Mouse (Mus musculus) right cerebral cortex, postnatal 25 days (tissue): Measurements from ENCODE around the gene Gm9732.
"Not testable (repeated sequence)": the region's sequence is repeated elsewhere in the genome, so short reads cannot be mapped to it uniquely, and the experiment has no call there.

Experiments used
- DNase-seq: peaks from one replicate; pipeline ENCODE4 v3.0.0; 2022

Gene Gm9732

GRCm38 (mm10) chr14:43274986-43275511 is at the start of gene Gm9732:
TSS of gene Gm9732 (plus strand) at chr14:43275036.
- DNase-seq, result peak; percentile 34

GRCm38 (mm10) chr14:43235204-43235603 is 39.6 kb upstream of the Gm9732 start, which contains the start of gene Gm8122:
TSS of gene Gm8122 (minus strand) at chr14:43235304.
- DNase-seq, result not testable (repeated sequence)

GRCm38 (mm10) chr14:43237769-43238168 is 37.1 kb upstream of the Gm9732 start:
- not testable (repeated sequence) for DNase-seq

- not testable (repeated sequence) for DNase-seq
Measured at GRCm38 (mm10) chr14:43249611-43250170, 25.1 kb upstream of the Gm9732 start.

GRCm38 (mm10) chr14:43250549-43251253 is 24.1 kb upstream of the Gm9732 start:
- not testable (repeated sequence) for DNase-seq

- not testable (repeated sequence) for DNase-seq
Measured at GRCm38 (mm10) chr14:43256511-43256910, 18.3 kb upstream of the Gm9732 start.

GRCm38 (mm10) chr14:43258349-43258748 is 16.5 kb upstream of the Gm9732 start, which contains the start of gene Gm8126:
TSS of gene Gm8126 (plus strand) at chr14:43258649.
- DNase-seq, result not testable (repeated sequence)

GRCm38 (mm10) chr14:43263421-43263820 is 11.4 kb upstream of the Gm9732 start:
- not testable (repeated sequence) for DNase-seq

GRCm38 (mm10) chr14:43268521-43269084 is 6.2 kb upstream of the Gm9732 start:
- DNase-seq, result peak; percentile 57

- not testable (repeated sequence) for DNase-seq
Measured at GRCm38 (mm10) chr14:43269211-43269610, 5.6 kb upstream of the Gm9732 start.

- DNase-seq, result not testable (repeated sequence)
Measured at GRCm38 (mm10) chr14:43273161-43273560, 1.7 kb upstream of the Gm9732 start.

- not testable (repeated sequence) for DNase-seq
Measured at GRCm38 (mm10) chr14:43275752-43276151, 916 bp downstream of the Gm9732 start.

GRCm38 (mm10) chr14:43277468-43277867 is 2.6 kb downstream of the Gm9732 start:
- not testable (repeated sequence) for DNase-seq

- not testable (repeated sequence) for DNase-seq
Measured at GRCm38 (mm10) chr14:43278146-43278545, 3.3 kb downstream of the Gm9732 start.

- peak; percentile 31 for DNase-seq
Measured at GRCm38 (mm10) chr14:43278681-43279080, 3.8 kb downstream of the Gm9732 start.

- not testable (repeated sequence) for DNase-seq
Measured at GRCm38 (mm10) chr14:43293503-43293902, 18.7 kb downstream of the Gm9732 start, which contains the start of gene Gm8127. TSS of gene Gm8127 (minus strand) at chr14:43293832.

- not testable (repeated sequence) for DNase-seq
Measured at GRCm38 (mm10) chr14:43319516-43319915, 44.7 kb downstream of the Gm9732 start.

- not testable (repeated sequence) for DNase-seq
Measured at GRCm38 (mm10) chr14:43328603-43329002, 53.8 kb downstream of the Gm9732 start.

- DNase-seq, result not testable (repeated sequence)
Measured at GRCm38 (mm10) chr14:43331362-43331880, 56.6 kb downstream of the Gm9732 start.

GRCm38 (mm10) chr14:43337646-43338045 is 62.8 kb downstream of the Gm9732 start:
- DNase-seq, result not testable (repeated sequence)

- DNase-seq, result not testable (repeated sequence)
Measured at GRCm38 (mm10) chr14:43347711-43348110, 72.9 kb downstream of the Gm9732 start, which contains the start of gene 1700001F09Rik. TSS of gene 1700001F09Rik (minus strand) at chr14:43347811.

GRCm38 (mm10) chr14:43352944-43353343 is 78.1 kb downstream of the Gm9732 start:
- DNase-seq, result not testable (repeated sequence)
